Mouse (Mus musculus) E14TG2a.4 (cell line): Measurements from ENCODE around the gene Ubap2l.

Experiments
- H3K27me3 ChIP-seq: 2 replicates; pipeline ENCODE4 v1.6.1; 2014; ENCODE audit warnings: low read length, control low read depth; ENCODE audit not compliant: insufficient read depth
- H3K36me3 ChIP-seq: 2 replicates; pipeline ENCODE4 v1.6.1; 2014; ENCODE audit warnings: low read length, control low read depth; ENCODE audit not compliant: insufficient read depth
- H3K4me1 ChIP-seq: replicated peaks from 2 replicates; pipeline ENCODE4 v1.6.1; 2014; ENCODE audit warnings: low read depth, low read length, control low read depth
- H3K4me3 ChIP-seq: replicated peaks from 2 replicates; pipeline ENCODE4 v1.5.1; 2014; ENCODE audit warnings: mild to moderate bottlenecking, low read length
- H3K9me3 ChIP-seq: 2 replicates; pipeline ENCODE4 v1.6.1; 2014; ENCODE audit warnings: low read length, control low read depth
- CTCF ChIP-seq: conservative IDR thresholded peaks from 2 replicates; pipeline ENCODE4 v1.5.1; 2014; ENCODE audit warnings: low read length
- NANOG ChIP-seq: IDR thresholded peaks from 2 replicates; pipeline ENCODE4 v1.6.1; 2014; ENCODE audit warnings: borderline replicate concordance, low read length, mixed read lengths
- POU5F1 ChIP-seq: IDR thresholded peaks from 2 replicates; pipeline ENCODE4 v1.6.1; 2014; ENCODE audit warnings: low read length, borderline replicate concordance

Gene Ubap2l

GRCm38 (mm10) chr3:90049691-90050090, 2.7 kb downstream of the Ubap2l start:
- peaks cover 30% of the 10 kb centered on the region for H3K4me1 ChIP-seq
- no peak overlapping the region for H3K4me3 ChIP-seq
- peaks cover 50% of the 10 kb centered on the region for H3K36me3 ChIP-seq
- no peaks in the 10 kb centered on the region for H3K9me3 ChIP-seq
- TF ChIP-seq POU5F1, result no peak
- no peaks in the 10 kb centered on the region for H3K27me3 ChIP-seq

- H3K4me3 ChIP-seq, result no peak overlapping the region
- H3K27me3 ChIP-seq, result no peaks in the 10 kb centered on the region
- no peaks in the 10 kb centered on the region for H3K4me1 ChIP-seq
- H3K9me3 ChIP-seq, result no peaks in the 10 kb centered on the region
- H3K36me3 ChIP-seq, result peaks cover 99% of the 10 kb centered on the region
- TF ChIP-seq CTCF (no peak), POU5F1 (no peak), NANOG (no peak)
Measured at GRCm38 (mm10) chr3:90036263-90036662, 16.2 kb downstream of the Ubap2l start.

- TF ChIP-seq CTCF (no peak), NANOG (no peak), POU5F1 (no peak)
- H3K4me1 ChIP-seq, result no peaks in the 10 kb centered on the region
- no peaks in the 10 kb centered on the region for H3K27me3 ChIP-seq
- no peaks in the 10 kb centered on the region for H3K9me3 ChIP-seq
- H3K36me3 ChIP-seq, result peaks cover 99% of the 10 kb centered on the region
- no peak overlapping the region for H3K4me3 ChIP-seq
Measured at GRCm38 (mm10) chr3:90034653-90035052, 17.8 kb downstream of the Ubap2l start.

- Histone ChIP-seq H3K27me3 (no peaks in the 10 kb centered on the region), H3K4me1 (no peaks in the 10 kb centered on the region), H3K4me3 (no peak overlapping the region), H3K36me3 (peaks cover 100% of the 10 kb centered on the region), H3K9me3 (no peaks in the 10 kb centered on the region)
- TF ChIP-seq CTCF (no peak), NANOG (no peak), POU5F1 (no peak)
Measured at GRCm38 (mm10) chr3:90016626-90017025, 35.8 kb downstream of the Ubap2l start.

GRCm38 (mm10) chr3:90010291-90010690, 42.1 kb downstream of the Ubap2l start:
- no peak for TF ChIP-seq POU5F1
- TF ChIP-seq CTCF, result no peak
- TF ChIP-seq NANOG, result no peak
- H3K27me3 ChIP-seq, result no peaks in the 10 kb centered on the region
- H3K4me1 ChIP-seq, result no peaks in the 10 kb centered on the region
- no peaks in the 10 kb centered on the region for H3K9me3 ChIP-seq
- H3K4me3 ChIP-seq, result no peak overlapping the region
- H3K36me3 ChIP-seq, result peaks cover 100% of the 10 kb centered on the region

GRCm38 (mm10) chr3:90004091-90004796, 48.2 kb downstream of the Ubap2l start:
- Histone ChIP-seq H3K36me3 (peaks cover 98% of the 10 kb centered on the region), H3K9me3 (no peaks in the 10 kb centered on the region), H3K4me3 (no peak overlapping the region), H3K27me3 (no peaks in the 10 kb centered on the region), H3K4me1 (peaks cover 8% of the 10 kb centered on the region)
- TF ChIP-seq POU5F1 (no peak), CTCF (no peak), NANOG (no peak)

- no peaks in the 10 kb centered on the region for H3K9me3 ChIP-seq
- no peak overlapping the region for H3K4me3 ChIP-seq
- no peak for TF ChIP-seq POU5F1
- H3K27me3 ChIP-seq, result no peaks in the 10 kb centered on the region
- H3K36me3 ChIP-seq, result peaks cover 79% of the 10 kb centered on the region
- H3K4me1 ChIP-seq, result peaks cover 28% of the 10 kb centered on the region
Measured at GRCm38 (mm10) chr3:89999830-90000229, 52.6 kb downstream of the Ubap2l start.

- no peaks in the 10 kb centered on the region for H3K9me3 ChIP-seq
- H3K4me3 ChIP-seq, result peak overlapping the region; percentile 95
- H3K4me1 ChIP-seq, result peaks cover 28% of the 10 kb centered on the region
- TF ChIP-seq NANOG, result no peak
- TF ChIP-seq POU5F1, result no peak
- no peak for TF ChIP-seq CTCF
- no peaks in the 10 kb centered on the region for H3K27me3 ChIP-seq
- H3K36me3 ChIP-seq, result peaks cover 80% of the 10 kb centered on the region
Measured at GRCm38 (mm10) chr3:89999090-89999489, 53.3 kb downstream of the Ubap2l start.

- Histone ChIP-seq H3K27me3 (no peaks in the 10 kb centered on the region), H3K4me1 (peaks cover 28% of the 10 kb centered on the region), H3K4me3 (peak within 1 kb of the TSS; percentile 95), H3K36me3 (peaks cover 80% of the 10 kb centered on the region), H3K9me3 (no peaks in the 10 kb centered on the region)
- TF ChIP-seq POU5F1 (no peak), NANOG (no peak), CTCF (no peak)
Measured at GRCm38 (mm10) chr3:89998612-89999054, 53.8 kb downstream of the Ubap2l start, which contains the start of gene Hax1. Hax1 (minus strand) TSS chr3:89998780.
